Mouse (Mus musculus) forebrain, embryonic 11.5 days (tissue): ENCODE data around the gene Hoxd8. TPM values are rescaled to one million over a fixed set of nuclear protein-coding genes. Genes with fewer than 3 reads are reported as not detected.

ENCODE experiments used
- ATAC-seq: fragments of 200-750 bp; cut with Nextera tagmentation; replicated peaks from 2 replicates; pipeline ENCODE4 v1.8.0; 2017; ENCODE audit warnings: moderate TSS enrichment; ENCODE audit not compliant: low FRiP score
- DNase-seq: peaks from one replicate; pipeline ENCODE4 v3.0.0-alpha.2; 2017; ENCODE audit warnings: low spot score
- H3K27ac ChIP-seq: fragments of 300-500 bp; sonication (generic); 2 replicates; pipeline ENCODE4 v1.5.1; 2014; ENCODE audit warnings: low read depth, low read length
- H3K27me3 ChIP-seq: fragments of 300-500 bp; sonication (generic); 2 replicates; pipeline ENCODE4 v1.6.1; 2014; ENCODE audit warnings: mild to moderate bottlenecking, low read length, mixed read lengths; ENCODE audit not compliant: control insufficient read depth, insufficient read depth
- H3K36me3 ChIP-seq: fragments of 300-500 bp; sonication (generic); 2 replicates; pipeline ENCODE4 v1.6.1; 2014; ENCODE audit warnings: mild to moderate bottlenecking, low read length, moderate library complexity, mixed read lengths; ENCODE audit not compliant: control insufficient read depth, insufficient read depth
- H3K4me1 ChIP-seq: fragments of 300-500 bp; sonication (generic); replicated peaks from 2 replicates; pipeline ENCODE4 v1.6.1; 2014; ENCODE audit warnings: low read length, mixed read lengths; ENCODE audit not compliant: control insufficient read depth, insufficient read depth
- H3K4me2 ChIP-seq: fragments of 300-500 bp; sonication (generic); 2 replicates; pipeline ENCODE4 v1.6.1; 2014; ENCODE audit warnings: low read depth, mild to moderate bottlenecking, low read length, moderate library complexity, mixed read lengths; ENCODE audit not compliant: severe bottlenecking
- H3K4me3 ChIP-seq: fragments of 300-500 bp; sonication (generic); 2 replicates; pipeline ENCODE4 v1.5.1; 2014; ENCODE audit warnings: low read depth, low read length
- H3K9ac ChIP-seq: fragments of 300-500 bp; sonication (generic); 2 replicates; pipeline ENCODE4 v1.6.1; 2014; ENCODE audit warnings: low read length
- H3K9me3 ChIP-seq: fragments of 300-500 bp; sonication (generic); 2 replicates; pipeline ENCODE4 v1.6.1; 2016; ENCODE audit warnings: low read length, mixed read lengths; ENCODE audit not compliant: control insufficient read depth
- WGBS: fragments of 180-500 bp; shearing (Covaris S2); extraction: QIAGEN DNeasy Blood & Tissue Kit; methylation state at CpG from one replicate; pipeline ENCODE4 v1.1.7; 2014; 5-methylcytosine and 5-hydroxymethylcytosine counted together
- polyA plus RNA-seq: library from polyadenylated mRNA; unstranded; fragments of >200 nt; fragmentation: Nextera tagmentation; extraction: Ambion mirVana; gene quantifications from 2 replicates; pipeline ENCODE4 v1.2.1, GENCODE M21; 2014

Gene Hoxd8
- polyA plus RNA-seq, 1 experiment from 2014 or later: not detected

GRCm38 (mm10) chr2:74679980-74680379 is 24.4 kb upstream of the Hoxd8 start:
- 2% methylated on average over 22 of the region's 23 CpGs for WGBS
- Histone ChIP-seq H3K27ac (no peak overlapping the region), H3K4me2 (no peak overlapping the region), H3K4me3 (no peak overlapping the region), H3K36me3 (no peaks in the 10 kb centered on the region), H3K4me1 (peaks cover 5% of the 10 kb centered on the region; the same call in 1 of the 2 replicates), H3K9me3 (no peaks in the 10 kb centered on the region), H3K27me3 (peaks cover 100% of the 10 kb centered on the region), H3K9ac (no peak overlapping the region)
- ATAC-seq (no peak), DNase-seq (peak; percentile 49)

GRCm38 (mm10) chr2:74680561-74681398 is 23.6 kb upstream of the Hoxd8 start:
- Histone ChIP-seq H3K4me1 (peaks cover 5% of the 10 kb centered on the region; the same call in 1 of the 2 replicates), H3K9me3 (no peaks in the 10 kb centered on the region), H3K36me3 (no peaks in the 10 kb centered on the region), H3K4me2 (no peak overlapping the region), H3K4me3 (no peak overlapping the region), H3K27me3 (peaks cover 100% of the 10 kb centered on the region), H3K9ac (no peak overlapping the region), H3K27ac (no peak overlapping the region)
- ATAC-seq (no peak), DNase-seq (peak; percentile 55)
- WGBS: 3% methylated on average over 21 of the region's 21 CpGs

- no peak overlapping the region for H3K9ac ChIP-seq
Observed at GRCm38 (mm10) chr2:74681594-74682531, 22.6 kb upstream of the Hoxd8 start.

GRCm38 (mm10) chr2:74682796-74683195 is 21.6 kb upstream of the Hoxd8 start:
- DNase-seq: peak; percentile 61
- Histone ChIP-seq H3K36me3 (no peaks in the 10 kb centered on the region), H3K4me3 (peak overlapping the region; percentile 5; the same call in 1 of the 2 replicates), H3K27ac (no peak overlapping the region), H3K4me2 (no peak overlapping the region), H3K9ac (no peak overlapping the region), H3K4me1 (peaks cover 5% of the 10 kb centered on the region; the same call in 1 of the 2 replicates), H3K27me3 (peaks cover 97% of the 10 kb centered on the region), H3K9me3 (no peaks in the 10 kb centered on the region)
- ATAC-seq: no peak
- under 1% methylated on average over 49 of the region's 51 CpGs for WGBS

More at GRCm38 (mm10) chr2:74681594-74682531, 22.6 kb upstream of the Hoxd8 start:
- peak; percentile 71 for DNase-seq
- ATAC-seq: 0 out of 2 replicates have a peak, but pooled peaks have one; percentile 15
- Histone ChIP-seq H3K4me1 (peaks cover 5% of the 10 kb centered on the region; the same call in 1 of the 2 replicates), H3K9me3 (no peaks in the 10 kb centered on the region), H3K27ac (no peak overlapping the region), H3K36me3 (no peaks in the 10 kb centered on the region), H3K27me3 (peaks cover 97% of the 10 kb centered on the region), H3K4me3 (0 out of 2 replicates have a peak overlapping the region, but pooled peaks have one; percentile 10), H3K4me2 (no peak overlapping the region)
- under 1% methylated on average over 77 of the region's 78 CpGs for WGBS

GRCm38 (mm10) chr2:74683471-74683951 is 20.9 kb upstream of the Hoxd8 start:
- H3K27me3 ChIP-seq: peaks cover 96% of the 10 kb centered on the region
- H3K4me2 ChIP-seq: no peak overlapping the region
- H3K36me3 ChIP-seq: no peaks in the 10 kb centered on the region
- H3K4me3 ChIP-seq: no peak overlapping the region
- ATAC-seq (no peak), DNase-seq (peak; percentile 64)
- 0% methylated on average over 18 of the region's 18 CpGs for WGBS
- no peaks in the 10 kb centered on the region for H3K9me3 ChIP-seq
- H3K9ac ChIP-seq: no peak overlapping the region
- H3K4me1 ChIP-seq: peaks cover 5% of the 10 kb centered on the region; the same call in 1 of the 2 replicates
- H3K27ac ChIP-seq: no peak overlapping the region

GRCm38 (mm10) chr2:74684106-74684505 is 20.3 kb upstream of the Hoxd8 start:
- Histone ChIP-seq H3K9ac (no peak overlapping the region), H3K36me3 (no peaks in the 10 kb centered on the region), H3K9me3 (no peaks in the 10 kb centered on the region), H3K27ac (no peak overlapping the region), H3K4me1 (peaks cover 5% of the 10 kb centered on the region; the same call in 1 of the 2 replicates), H3K4me2 (no peak overlapping the region), H3K27me3 (peaks cover 96% of the 10 kb centered on the region), H3K4me3 (no peak overlapping the region)
- DNase-seq: peak; percentile 51
- 1% methylated on average over 12 of the region's 12 CpGs for WGBS
- ATAC-seq: no peak

- Histone ChIP-seq H3K4me1 (peaks cover 5% of the 10 kb centered on the region; the same call in 1 of the 2 replicates), H3K9me3 (no peaks in the 10 kb centered on the region), H3K4me2 (no peak overlapping the region), H3K27ac (no peak overlapping the region), H3K4me3 (no peak overlapping the region), H3K36me3 (no peaks in the 10 kb centered on the region), H3K27me3 (peaks cover 96% of the 10 kb centered on the region), H3K9ac (no peak overlapping the region)
- DNase-seq (peak; percentile 37), ATAC-seq (no peak)
- 12% methylated on average over 4 of the region's 4 CpGs for WGBS
Observed at GRCm38 (mm10) chr2:74685059-74685603, 19.3 kb upstream of the Hoxd8 start.
